Mouse (Mus musculus) heart, embryonic 12.5 days (tissue): Measurements from ENCODE around the gene Smc2. TPM values are rescaled to one million over a fixed set of nuclear protein-coding genes. Genes with fewer than 3 reads are reported as not detected.

Experiments used
- ATAC-seq: fragments of 200-750 bp; cut with Nextera tagmentation; 2 replicates; pipeline ENCODE4 v1.8.0; 2017; ENCODE audit warnings: moderate TSS enrichment, moderate library complexity; ENCODE audit not compliant: insufficient number of reproducible peaks, low FRiP score
- H3K27ac ChIP-seq: fragments of 300-500 bp; sonication (generic); 2 replicates; pipeline ENCODE4 v1.5.1; 2016; ENCODE audit warnings: mild to moderate bottlenecking, moderate library complexity; ENCODE audit not compliant: poor library complexity, severe bottlenecking
- H3K27me3 ChIP-seq: fragments of 300-500 bp; sonication (generic); replicated peaks from 2 replicates; pipeline ENCODE4 v1.6.1; 2016; ENCODE audit warnings: mild to moderate bottlenecking, moderate library complexity
- H3K36me3 ChIP-seq: fragments of 300-500 bp; sonication (generic); 2 replicates; pipeline ENCODE4 v1.6.1; 2016; ENCODE audit warnings: mild to moderate bottlenecking, moderate library complexity
- H3K4me1 ChIP-seq: fragments of 300-500 bp; sonication (generic); replicated peaks from 2 replicates; pipeline ENCODE4 v1.6.1; 2016; ENCODE audit warnings: mild to moderate bottlenecking
- H3K4me2 ChIP-seq: fragments of 300-500 bp; sonication (generic); 2 replicates; pipeline ENCODE4 v1.6.1; 2016; ENCODE audit warnings: mild to moderate bottlenecking, moderate library complexity
- H3K4me3 ChIP-seq: fragments of 300-500 bp; sonication (generic); 2 replicates; pipeline ENCODE4 v1.5.1; 2016; ENCODE audit warnings: mild to moderate bottlenecking
- H3K9ac ChIP-seq: fragments of 300-500 bp; sonication (generic); 2 replicates; pipeline ENCODE4 v1.6.1; 2016; ENCODE audit warnings: mild to moderate bottlenecking, moderate library complexity
- H3K9me3 ChIP-seq: fragments of 300-500 bp; sonication (generic); replicated peaks from 2 replicates; pipeline ENCODE4 v1.6.1; 2016; ENCODE audit warnings: mild to moderate bottlenecking, moderate library complexity
- WGBS: fragments of 180-500 bp; shearing (Covaris S2); methylation state at CpG from one replicate; pipeline ENCODE4 v1.1.7; 2016; 5-methylcytosine and 5-hydroxymethylcytosine counted together
- polyA plus RNA-seq: library from polyadenylated mRNA; unstranded; fragments of >200 nt; fragmentation: Nextera tagmentation; extraction: Ambion mirVana; gene quantifications from 2 replicates; pipeline ENCODE4 v1.2.1, GENCODE M21; 2016

Smc2 gene
- polyA plus RNA-seq, 1 experiment from 2014 or later = 165 TPM

- H3K9ac ChIP-seq = no peak overlapping the region
- 12% methylated on average over 4 of the region's 4 CpGs for whole genome bisulfite sequencing
- H3K36me3 ChIP-seq = no peaks in the 10 kb centered on the region
- no peak for ATAC-seq
- H3K9me3 ChIP-seq = no peaks in the 10 kb centered on the region
- no peak overlapping the region for H3K27ac ChIP-seq
- no peak overlapping the region for H3K4me3 ChIP-seq
- H3K4me2 ChIP-seq = 0 out of 2 replicates have a peak overlapping the region, but pooled peaks have one; percentile 26
- no peaks in the 10 kb centered on the region for H3K27me3 ChIP-seq
- H3K4me1 ChIP-seq = 0 out of 2 replicates have a peak, but pooled peaks cover 2% of the 10 kb centered on the region
Measured at GRCm38 (mm10) chr4:52517580-52517979, 78.5 kb downstream of the Smc2 start.

GRCm38 (mm10) chr4:52519301-52519700 is 80.3 kb downstream of the Smc2 start:
- Histone ChIP-seq H3K36me3 (no peaks in the 10 kb centered on the region), H3K4me3 (no peak overlapping the region), H3K4me1 (0 out of 2 replicates have a peak, but pooled peaks cover 2% of the 10 kb centered on the region), H3K9me3 (no peaks in the 10 kb centered on the region), H3K9ac (no peak overlapping the region), H3K27ac (no peak overlapping the region), H3K4me2 (no peak overlapping the region), H3K27me3 (no peaks in the 10 kb centered on the region)
- WGBS = 82% methylated on average over 5 of the region's 5 CpGs
- ATAC-seq = no peak

- 74% methylated on average over 5 of the region's 5 CpGs for WGBS
- Histone ChIP-seq H3K4me2 (no peak overlapping the region), H3K27ac (no peak overlapping the region), H3K9me3 (no peaks in the 10 kb centered on the region), H3K36me3 (no peaks in the 10 kb centered on the region), H3K4me1 (no peaks in the 10 kb centered on the region), H3K27me3 (no peaks in the 10 kb centered on the region), H3K9ac (no peak overlapping the region), H3K4me3 (no peak overlapping the region)
- no peak for ATAC-seq
Measured at GRCm38 (mm10) chr4:52526464-52526863, 87.4 kb downstream of the Smc2 start.

- H3K9ac ChIP-seq = no peak overlapping the region
- no peaks in the 10 kb centered on the region for H3K36me3 ChIP-seq
- H3K9me3 ChIP-seq = no peaks in the 10 kb centered on the region
- H3K4me3 ChIP-seq = no peak overlapping the region
- H3K4me2 ChIP-seq = no peak overlapping the region
- no peaks in the 10 kb centered on the region for H3K27me3 ChIP-seq
- no peak overlapping the region for H3K27ac ChIP-seq
- ATAC-seq = no peak
- 67% methylated on average over 2 of the region's 2 CpGs for WGBS
- no peaks in the 10 kb centered on the region for H3K4me1 ChIP-seq
Measured at GRCm38 (mm10) chr4:52530636-52531035, 91.6 kb downstream of the Smc2 start.

Other genes with a start within 250 kb of the Smc2 start
- 1.1 TPM in 1 of 2 replicates, not detected in the other for gene Vma21-ps, start 58.0 kb downstream of the Smc2 start, polyA plus RNA-seq
- not detected in 2 replicates for gene Toporsl, start 157.0 kb downstream of the Smc2 start, polyA plus RNA-seq